16 mouse cellular contexts compared by ENCODE assay signal in genomic region chr5:105619666-105620065, GRCm38 (mm10).
DNase-seq lines count a peak whose midpoint lies in the region; ATAC-seq and TF ChIP-seq lines count a peak whose summit lies in the region.
"Had no signal": no experiment of that assay in that cellular context is flagged by ENCODE, and none has a peak within 500 bp of the region (broad histone marks: within the 10 kb centered on the region; RNA-seq: fewer than 3 reads in every experiment).

No protein-coding gene starts in this region.

- peak; percentile 32 for TF ChIP-seq CTCF in intestine, postnatal 0 days (IDR thresholded peaks at IDR 0.05; ENCODE audit: low read depth)
- peak in 2 of 3 experiments; percentile 33 to 34; a peak in 3 of 6 replicates for TF ChIP-seq CTCF in MEL (IDR thresholded peaks at IDR 0.05 in 2 of 3, conservative IDR thresholded peaks at IDR 0.05 in 1 of 3; ENCODE audit: control insufficient read depth in 1 of 3, insufficient read depth in 1 of 3, low read depth in 2 of 3, low read length in 3 of 3, poor library complexity in 1 of 3, severe bottlenecking in 1 of 3)
- TF ChIP-seq CTCF in stomach, postnatal 0 days (IDR thresholded peaks at IDR 0.05; ENCODE audit: low read depth), result peak; percentile 12; the same call in 1 of the 2 replicates

- H3K4me1 ChIP-seq in intestine, postnatal 0 days (replicated peaks; ENCODE audit: control insufficient read depth, insufficient read depth, low read length), result no peaks in the 10 kb centered on the region
- 0 out of 2 replicates have a peak, but pooled peaks cover 4% of the 10 kb centered on the region for H3K4me1 ChIP-seq in intestine, embryonic 15.5 days (replicated peaks)
- peaks cover 4% of the 10 kb centered on the region; the same call in 1 of the 2 replicates for H3K4me1 ChIP-seq in lung, embryonic 16.5 days (replicated peaks; ENCODE audit: control insufficient read depth, insufficient read depth, low read length)
- H3K4me1 ChIP-seq in MEL (ENCODE audit: control insufficient read depth in 1 of 2, insufficient read depth in 2 of 2, low read length in 2 of 2), result peaks cover 17 to 33% of the 10 kb centered on the region in 2 experiments
- H3K4me1 ChIP-seq in stomach, postnatal 0 days (replicated peaks; ENCODE audit: control insufficient read depth, insufficient read depth), result no peaks in the 10 kb centered on the region; the same call in 1 of the 2 replicates
- H3K4me1 ChIP-seq: forebrain, embryonic 13.5 days; hindbrain, embryonic 13.5 days had no signal

- DNase-seq in lung, postnatal 4 days, result no peak
- DNase-seq in MEL (ENCODE audit: low read depth, low spot score), result no peak
- no peak for DNase-seq in stomach, postnatal 0 days (ENCODE audit: low spot score)
- no peak for DNase-seq in ovary, adult 18-20 months (ENCODE audit: low spot score)
- DNase-seq: cerebellum, adult 9-11 months; gastrocnemius, postnatal 36 days; heart, postnatal 14 days; liver; midbrain, embryonic 14.5 days; retina, postnatal 1 day; right cerebral cortex, postnatal 4 days had no signal

- H3K9ac ChIP-seq in intestine, postnatal 0 days (ENCODE audit: low read depth, low read length), result no peak overlapping the region
- no peak overlapping the region for H3K9ac ChIP-seq in intestine, embryonic 15.5 days
- H3K9ac ChIP-seq in lung, embryonic 16.5 days (ENCODE audit: low read length), result no peak overlapping the region
- no peak overlapping the region for H3K9ac ChIP-seq in MEL (ENCODE audit: control insufficient read depth, low read depth, low read length, poor library complexity, severe bottlenecking)
- H3K9ac ChIP-seq in stomach, postnatal 0 days (ENCODE audit: low read length), result no peak overlapping the region
- H3K9ac ChIP-seq: forebrain, embryonic 13.5 days; hindbrain, embryonic 13.5 days had no signal

- 86% methylated on average over 2 of the region's 2 CpGs for WGBS in intestine, postnatal 0 days
- WGBS in intestine, embryonic 15.5 days, result 88% methylated on average over 2 of the region's 2 CpGs
- 86% methylated on average over 2 of the region's 2 CpGs for WGBS in lung, embryonic 16.5 days
- 89% methylated on average over 2 of the region's 2 CpGs for WGBS in stomach, postnatal 0 days

- H3K4me3 ChIP-seq in intestine, postnatal 0 days (ENCODE audit: low read depth, low read length), result no peak overlapping the region
- H3K4me3 ChIP-seq in intestine, embryonic 15.5 days (replicated peaks), result no peak overlapping the region
- H3K4me3 ChIP-seq in lung, embryonic 16.5 days (ENCODE audit: low read length), result no peak overlapping the region
- no peak overlapping the region for H3K4me3 ChIP-seq in MEL (ENCODE audit: control insufficient read depth in 1 of 2, insufficient read depth in 1 of 2, low read depth in 2 of 2, low read length in 2 of 2)
- H3K4me3 ChIP-seq in stomach, postnatal 0 days (ENCODE audit: low read depth, low read length), result no peak overlapping the region
- H3K4me3 ChIP-seq: forebrain, embryonic 13.5 days; hindbrain, embryonic 13.5 days had no signal

- H3K27me3 ChIP-seq in intestine, postnatal 0 days (replicated peaks; ENCODE audit: control insufficient read depth, insufficient read depth, low read length), result no peaks in the 10 kb centered on the region
- H3K27me3 ChIP-seq in intestine, embryonic 15.5 days (replicated peaks), result no peaks in the 10 kb centered on the region
- no peaks in the 10 kb centered on the region for H3K27me3 ChIP-seq in lung, embryonic 16.5 days (ENCODE audit: control insufficient read depth, insufficient read depth, low read depth, low read length)
- H3K27me3 ChIP-seq in MEL (ENCODE audit: control insufficient read depth in 1 of 2, insufficient read depth in 2 of 2, low read length in 2 of 2), result no peaks in the 10 kb centered on the region
- no peaks in the 10 kb centered on the region for H3K27me3 ChIP-seq in stomach, postnatal 0 days (ENCODE audit: control insufficient read depth, insufficient read depth, low read length)
- H3K27me3 ChIP-seq: forebrain, embryonic 13.5 days; hindbrain, embryonic 13.5 days had no signal

- TF ChIP-seq POLR2A in MEL (IDR thresholded peaks at IDR 0.05; ENCODE audit: control insufficient read depth in 1 of 2, insufficient read depth in 1 of 2, low read depth in 1 of 2, low read length in 2 of 2, poor library complexity in 1 of 2), result no peak

- no peak for TF ChIP-seq EP300 in MEL (IDR thresholded peaks at IDR 0.05; ENCODE audit: low read depth in 1 of 2, low read length in 2 of 2)
- no peak for TF ChIP-seq EP300 in stomach, postnatal 0 days (optimal IDR thresholded peaks at IDR 0.05)

- no peaks in the 10 kb centered on the region for H3K9me3 ChIP-seq in intestine, postnatal 0 days (ENCODE audit: control insufficient read depth)
- no peaks in the 10 kb centered on the region for H3K9me3 ChIP-seq in intestine, embryonic 15.5 days
- H3K9me3 ChIP-seq in lung, embryonic 16.5 days (ENCODE audit: control insufficient read depth, low read length), result no peaks in the 10 kb centered on the region
- H3K9me3 ChIP-seq in MEL (replicated peaks; ENCODE audit: insufficient read depth, low read length), result no peaks in the 10 kb centered on the region
- no peaks in the 10 kb centered on the region for H3K9me3 ChIP-seq in stomach, postnatal 0 days (ENCODE audit: control insufficient read depth, low read length)
- H3K9me3 ChIP-seq: forebrain, embryonic 13.5 days; hindbrain, embryonic 13.5 days had no signal

- no peak for ATAC-seq in intestine, postnatal 0 days
- ATAC-seq in intestine, embryonic 15.5 days, result no peak
- ATAC-seq in lung, embryonic 16.5 days (ENCODE audit: low read depth), result no peak
- ATAC-seq in stomach, postnatal 0 days (ENCODE audit: low FRiP score, low TSS enrichment), result no peak
- ATAC-seq: forebrain, embryonic 13.5 days had no signal

- no peak for TF ChIP-seq RAD21 in MEL (IDR thresholded peaks at IDR 0.05; ENCODE audit: low read depth, low read length)

- no peak overlapping the region for H3K4me2 ChIP-seq in intestine, postnatal 0 days (replicated peaks; ENCODE audit: low read depth)
- H3K4me2 ChIP-seq in intestine, embryonic 15.5 days (replicated peaks), result no peak overlapping the region
- no peak overlapping the region for H3K4me2 ChIP-seq in lung, embryonic 16.5 days (ENCODE audit: low read depth, low read length)
- no peak overlapping the region for H3K4me2 ChIP-seq in stomach, postnatal 0 days (replicated peaks; ENCODE audit: low read depth)
- H3K4me2 ChIP-seq: forebrain, embryonic 13.5 days; hindbrain, embryonic 13.5 days had no signal

- H3K36me3 ChIP-seq in intestine, postnatal 0 days (ENCODE audit: control insufficient read depth, insufficient read depth), result no peaks in the 10 kb centered on the region
- H3K36me3 ChIP-seq in intestine, embryonic 15.5 days, result no peaks in the 10 kb centered on the region
- no peaks in the 10 kb centered on the region for H3K36me3 ChIP-seq in lung, embryonic 16.5 days (ENCODE audit: control insufficient read depth, insufficient read depth, low read length)
- peaks cover 0 to 30% of the 10 kb centered on the region in 2 experiments; a peak in 2 of 4 replicates for H3K36me3 ChIP-seq in MEL (ENCODE audit: control insufficient read depth in 1 of 2, insufficient read depth in 2 of 2, low read length in 2 of 2)
- H3K36me3 ChIP-seq in stomach, postnatal 0 days (ENCODE audit: control insufficient read depth, insufficient read depth, low read length), result no peaks in the 10 kb centered on the region
- H3K36me3 ChIP-seq: hindbrain, embryonic 13.5 days had no signal

- no peak overlapping the region for H3K27ac ChIP-seq in intestine, postnatal 0 days (ENCODE audit: low read depth, low read length)
- no peak overlapping the region for H3K27ac ChIP-seq in intestine, embryonic 15.5 days
- 0 out of 2 replicates have a peak overlapping the region, but pooled peaks have one; percentile 64 for H3K27ac ChIP-seq in lung, embryonic 16.5 days (ENCODE audit: low read length)
- peak overlapping the region; percentile 72; the same call in 1 of the 2 replicates for H3K27ac ChIP-seq in MEL (ENCODE audit: control insufficient read depth, low read depth, low read length)
- no peak overlapping the region for H3K27ac ChIP-seq in stomach, postnatal 0 days (replicated peaks)
- H3K27ac ChIP-seq: forebrain, embryonic 13.5 days; hindbrain, embryonic 13.5 days had no signal

- no peaks in the 10 kb centered on the region for H3K79me2 ChIP-seq in MEL (ENCODE audit: control insufficient read depth, insufficient read depth, low read length, poor library complexity)

TF ChIP-seq in MEL, 35 proteins besides CTCF, POLR2A, EP300 and RAD21:
- no peak for TF ChIP-seq GABPA (IDR thresholded peaks at IDR 0.05; ENCODE audit: low read depth, low read length)
- no peak for TF ChIP-seq POLR2AphosphoS2 (IDR thresholded peaks at IDR 0.05; ENCODE audit: low read length)
- TF ChIP-seq UBTF (IDR thresholded peaks at IDR 0.05; ENCODE audit: borderline replicate concordance, insufficient read depth, low read depth, low read length), result no peak
- TF ChIP-seq GATA1 (IDR thresholded peaks at IDR 0.05; ENCODE audit: low read depth, low read length), result no peak
- no peak for TF ChIP-seq USF1 (IDR thresholded peaks at IDR 0.05; ENCODE audit: low read depth, low read length)

Comparison
In these comparisons a context has a peak if more than half of its experiments do, and no peak if none do; other contexts are left out.
1. H3K27ac ChIP-seq: peak in lung, embryonic 16.5 days (single experiment) and MEL (single experiment); none in intestine, postnatal 0 days (single experiment), intestine, embryonic 15.5 days (single experiment) and stomach, postnatal 0 days (single experiment).
2. Peak in every context shown above with its lines, with median percentiles within 50 percentile points of each other: CTCF ChIP-seq.